ENCODE assay signal across 8 mouse cellular contexts in genomic region chr6:71030541-71030940, GRCm38 (mm10).
DNase-seq lines count a peak whose midpoint lies in the region; ATAC-seq and TF ChIP-seq lines count a peak whose summit lies in the region.

No protein-coding gene starts in this region.

- H3K27me3 ChIP-seq in hindbrain, embryonic 11.5 days (ENCODE audit: control insufficient read depth, insufficient read depth, low read length), result no peaks in the 10 kb centered on the region
- H3K27me3 ChIP-seq in forebrain, embryonic 11.5 days (ENCODE audit: control insufficient read depth, insufficient read depth, low read length), result no peaks in the 10 kb centered on the region

- H3K4me2 ChIP-seq in hindbrain, embryonic 11.5 days (replicated peaks; ENCODE audit: low read depth, low read length), result no peak overlapping the region
- no peak overlapping the region for H3K4me2 ChIP-seq in forebrain, embryonic 11.5 days (ENCODE audit: low read depth, low read length, severe bottlenecking)

- WGBS in hindbrain, embryonic 11.5 days, result 71% methylated on average over 5 of the region's 5 CpGs
- WGBS in forebrain, embryonic 11.5 days, result 78% methylated on average over 5 of the region's 5 CpGs

- TF ChIP-seq CTCF in layer of hippocampus, adult 2 months (conservative IDR thresholded peaks at IDR 0.05), result peak; percentile 81

- no peaks in the 10 kb centered on the region for H3K9me3 ChIP-seq in hindbrain, embryonic 11.5 days (ENCODE audit: control insufficient read depth, low read length)
- H3K9me3 ChIP-seq in forebrain, embryonic 11.5 days (ENCODE audit: control insufficient read depth, low read length), result no peaks in the 10 kb centered on the region

- no peaks in the 10 kb centered on the region for H3K4me1 ChIP-seq in hindbrain, embryonic 11.5 days (replicated peaks; ENCODE audit: control insufficient read depth, insufficient read depth, low read length)
- no peaks in the 10 kb centered on the region for H3K4me1 ChIP-seq in forebrain, embryonic 11.5 days (replicated peaks; ENCODE audit: control insufficient read depth, insufficient read depth, low read length)

- no peak overlapping the region for H3K27ac ChIP-seq in layer of hippocampus, adult 2 months
- H3K27ac ChIP-seq in hindbrain, embryonic 11.5 days (ENCODE audit: low read depth, low read length), result no peak overlapping the region
- H3K27ac ChIP-seq in forebrain, embryonic 11.5 days (ENCODE audit: low read depth, low read length), result no peak overlapping the region

- DNase-seq in cerebellum, adult 11 months, result peak; percentile 9
- DNase-seq in cerebellum, adult 9-11 months, result no peak
- DNase-seq in layer of hippocampus, adult 2 months (ENCODE audit: low spot score in 2 of 2), result peak in 1 of 2 experiments; percentile 37
- DNase-seq in layer of hippocampus, adult 9-10 months (ENCODE audit: low spot score), result no peak
- peak; percentile 5 to 54 for DNase-seq in adrenal gland, postnatal 36 days
- DNase-seq in hindbrain, embryonic 11.5 days (ENCODE audit: low spot score), result no peak
- DNase-seq in forebrain, embryonic 11.5 days (ENCODE audit: low spot score), result no peak

- H3K36me3 ChIP-seq in hindbrain, embryonic 11.5 days (ENCODE audit: control insufficient read depth, insufficient read depth, low read length), result no peaks in the 10 kb centered on the region
- H3K36me3 ChIP-seq in forebrain, embryonic 11.5 days (ENCODE audit: control insufficient read depth, insufficient read depth, low read length), result no peaks in the 10 kb centered on the region

- no peak overlapping the region for H3K9ac ChIP-seq in hindbrain, embryonic 11.5 days (ENCODE audit: low read depth, low read length)
- no peak overlapping the region for H3K9ac ChIP-seq in forebrain, embryonic 11.5 days (ENCODE audit: low read length)

- no peak overlapping the region for H3K4me3 ChIP-seq in layer of hippocampus, adult 2 months
- no peak overlapping the region for H3K4me3 ChIP-seq in hindbrain, embryonic 11.5 days (ENCODE audit: low read depth, low read length)
- no peak overlapping the region for H3K4me3 ChIP-seq in forebrain, embryonic 11.5 days (ENCODE audit: low read depth, low read length)

- ATAC-seq in megakaryocyte progenitor cell, adult 5-6 weeks (replicated peaks; ENCODE audit: poor library complexity), result 0 out of 2 replicates have a peak, but pooled peaks have one; percentile 29
- ATAC-seq in hindbrain, embryonic 11.5 days (ENCODE audit: low FRiP score), result no peak
- no peak for ATAC-seq in forebrain, embryonic 11.5 days (replicated peaks; ENCODE audit: low FRiP score)

Comparison
In these comparisons a context has a peak if more than half of its experiments do, and no peak if none do; other contexts are left out.
1. DNase-seq: peak in cerebellum, adult 11 months (single experiment) and adrenal gland, postnatal 36 days (2 of 2); none in cerebellum, adult 9-11 months (single experiment), layer of hippocampus, adult 9-10 months (single experiment), hindbrain, embryonic 11.5 days (single experiment) and forebrain, embryonic 11.5 days (single experiment).